Mouse (Mus musculus) 3134 (cell line): ENCODE measurements around the gene Sbk1.
"Not testable (repeated sequence)": the region's sequence is repeated elsewhere in the genome, so short reads cannot be mapped to it uniquely, and the experiment has no call there.

ENCODE experiments used
- DNase-seq: peaks from one replicate; pipeline ENCODE4 v3.0.0-alpha.2; 2011; ENCODE audit warnings: low spot score; ENCODE audit not compliant: insufficient read length; ENCODE audit errors: extremely low read depth

Sbk1 gene

GRCm38 (mm10) chr7:126286311-126286710, 13.9 kb downstream of the Sbk1 start:
- DNase-seq: no peak

GRCm38 (mm10) chr7:126287493-126288103, 15.2 kb downstream of the Sbk1 start:
- DNase-seq: no peak

- DNase-seq: no peak
Measured at GRCm38 (mm10) chr7:126288104-126288497, 15.7 kb downstream of the Sbk1 start.

GRCm38 (mm10) chr7:126288571-126289091, 16.2 kb downstream of the Sbk1 start:
- no peak for DNase-seq

- DNase-seq: no peak
Measured at GRCm38 (mm10) chr7:126289371-126289770, 17.0 kb downstream of the Sbk1 start.

- no peak for DNase-seq
Measured at GRCm38 (mm10) chr7:126289956-126290355, 17.5 kb downstream of the Sbk1 start.

GRCm38 (mm10) chr7:126291681-126292545, 19.5 kb downstream of the Sbk1 start:
- no peak for DNase-seq

GRCm38 (mm10) chr7:126293091-126293490, 20.7 kb downstream of the Sbk1 start:
- DNase-seq: no peak

- DNase-seq: no peak
Measured at GRCm38 (mm10) chr7:126297579-126298460, 25.4 kb downstream of the Sbk1 start.

GRCm38 (mm10) chr7:126298856-126299255, 26.4 kb downstream of the Sbk1 start:
- no peak for DNase-seq

GRCm38 (mm10) chr7:126301831-126302230, 29.4 kb downstream of the Sbk1 start:
- not testable (repeated sequence) for DNase-seq

- no peak for DNase-seq
Measured at GRCm38 (mm10) chr7:126311822-126312221, 39.4 kb downstream of the Sbk1 start.

GRCm38 (mm10) chr7:126313309-126313708, 40.9 kb downstream of the Sbk1 start:
- no peak for DNase-seq

GRCm38 (mm10) chr7:126314273-126314672, 41.9 kb downstream of the Sbk1 start:
- no peak for DNase-seq

GRCm38 (mm10) chr7:126323729-126324128, 51.3 kb downstream of the Sbk1 start:
- DNase-seq: peak; percentile 34

GRCm38 (mm10) chr7:126324791-126325190, 52.4 kb downstream of the Sbk1 start:
- DNase-seq: no peak

- DNase-seq: not testable (repeated sequence)
Measured at GRCm38 (mm10) chr7:126325576-126326273, 53.3 kb downstream of the Sbk1 start.

GRCm38 (mm10) chr7:126328848-126329247, 56.4 kb downstream of the Sbk1 start:
- not testable (repeated sequence) for DNase-seq

GRCm38 (mm10) chr7:126329907-126330645, 57.7 kb downstream of the Sbk1 start:
- no peak for DNase-seq

GRCm38 (mm10) chr7:126330693-126331092, 58.3 kb downstream of the Sbk1 start:
- DNase-seq: no peak
